Mouse (Mus musculus) forebrain, embryonic 14.5 days (tissue): ENCODE results near the gene Cspg4. TPM values are rescaled to one million over a fixed set of nuclear protein-coding genes. Genes with fewer than 3 reads are reported as not detected.

Experiments used
- ATAC-seq: fragments of 200-750 bp; cut with Nextera tagmentation; 2 replicates; pipeline ENCODE4 v1.8.0; 2017; ENCODE audit warnings: mild to moderate bottlenecking, moderate library complexity
- DNase-seq: peaks from one replicate; pipeline ENCODE4 v3.0.0-alpha.2; 2015; ENCODE audit warnings: low spot score
- H3K27ac ChIP-seq: fragments of 300-500 bp; sonication (generic); 2 replicates; pipeline ENCODE4 v1.5.1; 2014; ENCODE audit warnings: low read depth, mild to moderate bottlenecking, control low read depth, low read length, moderate library complexity
- H3K27me3 ChIP-seq: fragments of 300-500 bp; sonication (generic); replicated peaks from 2 replicates; pipeline ENCODE4 v1.6.1; 2014; ENCODE audit warnings: low read length, control low read depth, mixed read lengths; ENCODE audit not compliant: control insufficient read depth, insufficient read depth
- H3K36me3 ChIP-seq: fragments of 300-500 bp; sonication (generic); 2 replicates; pipeline ENCODE4 v1.6.1; 2014; ENCODE audit warnings: low read length, control low read depth; ENCODE audit not compliant: control insufficient read depth, insufficient read depth
- H3K4me1 ChIP-seq: fragments of 300-500 bp; sonication (generic); 2 replicates; pipeline ENCODE4 v1.6.1; 2014; ENCODE audit warnings: antibody characterized with exemption, low read length, control low read depth; ENCODE audit not compliant: control insufficient read depth, insufficient read depth
- H3K4me2 ChIP-seq: fragments of 300-500 bp; sonication (generic); 2 replicates; pipeline ENCODE4 v1.6.1; 2014; ENCODE audit warnings: mild to moderate bottlenecking, control low read depth, low read length
- H3K4me3 ChIP-seq: fragments of 300-500 bp; sonication (generic); 2 replicates; pipeline ENCODE4 v1.5.1; 2014; ENCODE audit warnings: low read depth, low read length, control low read depth
- H3K9ac ChIP-seq: fragments of 300-500 bp; sonication (generic); 2 replicates; pipeline ENCODE4 v1.6.1; 2014; ENCODE audit warnings: mild to moderate bottlenecking, low read length, control low read depth, moderate library complexity
- H3K9me3 ChIP-seq: fragments of 300-500 bp; sonication (generic); replicated peaks from 2 replicates; pipeline ENCODE4 v1.6.1; 2016; ENCODE audit warnings: low read length, control low read depth, mixed read lengths; ENCODE audit not compliant: control insufficient read depth
- whole genome bisulfite sequencing: fragments of 180-500 bp; shearing (Covaris S2); extraction: QIAGEN DNeasy Blood & Tissue Kit; methylation state at CpG from one replicate; pipeline ENCODE4 v1.1.7; 2014; 5-methylcytosine and 5-hydroxymethylcytosine counted together
- polyA plus RNA-seq: library from polyadenylated mRNA; unstranded; fragments of >200 nt; fragmentation: Nextera tagmentation; extraction: Ambion mirVana; gene quantifications from 2 replicates; pipeline ENCODE4 v1.2.1, GENCODE M21; 2014

Cspg4 gene
- polyA plus RNA-seq, 1 experiment from 2014 or later: 3.0 TPM

DNA sequence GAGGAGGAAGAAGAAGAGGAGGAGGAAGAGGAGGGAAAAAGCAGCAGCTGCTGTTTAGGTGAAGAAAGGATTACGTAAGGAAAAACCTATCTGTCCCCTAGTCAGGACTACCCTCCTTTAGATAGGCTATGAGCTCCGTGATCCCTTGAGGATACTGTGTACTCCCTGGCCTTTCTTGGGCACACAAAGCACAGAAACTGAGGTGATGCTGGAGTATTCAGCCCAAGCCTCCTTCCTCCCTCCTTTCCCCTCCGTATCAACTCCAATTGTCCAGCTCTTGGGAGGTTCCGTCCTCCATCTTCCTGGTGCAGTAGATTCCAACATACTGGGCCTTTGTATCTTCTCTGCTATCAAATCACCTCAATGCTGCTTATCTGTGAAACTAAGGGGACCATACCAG, 57.9 kb downstream of the Cspg4 start:
- Histone ChIP-seq H3K36me3 (no peaks in the 10 kb centered on the region; the same call in 1 of the 2 replicates), H3K9me3 (no peaks in the 10 kb centered on the region), H3K27ac (no peak overlapping the region), H3K4me2 (no peak overlapping the region), H3K4me3 (no peak overlapping the region), H3K27me3 (no peaks in the 10 kb centered on the region), H3K4me1 (peaks cover 17% of the 10 kb centered on the region), H3K9ac (no peak overlapping the region)
- no peak for ATAC-seq
- no peak for DNase-seq
- 89% methylated on average over 4 of the region's 4 CpGs for WGBS

- Histone ChIP-seq H3K4me1 (peaks cover 19% of the 10 kb centered on the region), H3K27me3 (no peaks in the 10 kb centered on the region), H3K9me3 (no peaks in the 10 kb centered on the region), H3K4me2 (peak overlapping the region; percentile 31), H3K4me3 (peak overlapping the region; percentile 5; the same call in 1 of the 2 replicates), H3K27ac (no peak overlapping the region), H3K9ac (peak overlapping the region; percentile 35; the same call in 1 of the 2 replicates), H3K36me3 (no peaks in the 10 kb centered on the region)
- 84% methylated on average over 8 of the region's 8 CpGs for WGBS
- ATAC-seq: no peak
- DNase-seq: no peak
These were observed 59.2 kb downstream of the Cspg4 start for GRCm38 (mm10) chr9:56923841-56924650.

- DNase-seq: peak; percentile 53
- WGBS: 44% methylated on average over 7 of the region's 7 CpGs
- peak overlapping the region; percentile 5; the same call in 1 of the 2 replicates for H3K4me3 ChIP-seq
- no peaks in the 10 kb centered on the region for H3K36me3 ChIP-seq
- ATAC-seq: no peak
- H3K9me3 ChIP-seq: no peaks in the 10 kb centered on the region
- H3K27me3 ChIP-seq: no peaks in the 10 kb centered on the region
- peak overlapping the region; percentile 31 for H3K4me2 ChIP-seq
- no peak overlapping the region for H3K27ac ChIP-seq
- peaks cover 19% of the 10 kb centered on the region for H3K4me1 ChIP-seq
- no peak overlapping the region; the same call in 1 of the 2 replicates for H3K9ac ChIP-seq
These were observed 59.8 kb downstream of the Cspg4 start for GRCm38 (mm10) chr9:56924651-56925027.

DNA sequence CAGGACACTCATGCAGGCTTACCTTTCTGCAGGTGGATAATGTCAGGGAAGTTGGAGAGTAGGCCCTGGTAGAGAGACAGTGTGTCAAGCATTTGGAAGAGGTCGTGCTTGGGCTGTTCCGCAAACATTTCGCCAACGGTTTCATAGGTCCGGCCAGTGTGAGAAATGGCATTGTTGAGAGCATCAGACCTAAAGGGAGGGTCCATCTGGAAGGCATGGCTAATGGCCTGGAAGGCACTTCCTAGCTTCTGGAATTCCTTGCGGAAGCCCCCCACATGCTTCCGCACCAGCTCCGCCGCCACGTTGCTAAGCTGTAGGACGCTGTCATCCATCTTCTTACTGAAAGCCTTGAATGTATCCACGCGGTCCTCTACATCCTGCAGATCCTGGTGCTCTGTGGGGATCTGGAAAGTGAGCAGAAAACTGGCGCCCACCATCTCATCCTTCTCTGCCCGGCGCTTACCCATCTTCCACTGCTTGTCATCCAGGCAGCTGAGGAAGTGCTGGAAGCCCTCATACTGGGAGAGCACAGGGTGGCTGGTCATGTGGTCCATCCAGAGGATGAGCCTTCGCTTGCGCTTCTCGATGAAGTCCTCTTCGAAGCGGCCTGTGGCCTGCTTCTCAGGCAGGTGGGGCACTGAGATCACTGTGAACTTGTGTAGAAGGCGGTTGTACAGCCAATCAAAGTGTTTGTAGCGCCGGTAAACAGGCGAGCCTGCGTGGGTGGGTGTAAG, 60.6 kb downstream of the Cspg4 start:
- H3K4me3 ChIP-seq: no peak overlapping the region
- peaks cover 19% of the 10 kb centered on the region for H3K4me1 ChIP-seq
- H3K27me3 ChIP-seq: no peaks in the 10 kb centered on the region
- peak overlapping the region; percentile 31 for H3K4me2 ChIP-seq
- no peak overlapping the region for H3K27ac ChIP-seq
- WGBS: 92% methylated on average over 26 of the region's 26 CpGs
- no peaks in the 10 kb centered on the region for H3K36me3 ChIP-seq
- H3K9ac ChIP-seq: no peak overlapping the region
- H3K9me3 ChIP-seq: no peaks in the 10 kb centered on the region
- ATAC-seq (no peak), DNase-seq (no peak)

- H3K4me3 ChIP-seq: no peak overlapping the region
- H3K9me3 ChIP-seq: no peaks in the 10 kb centered on the region
- H3K4me1 ChIP-seq: peaks cover 19% of the 10 kb centered on the region
- H3K9ac ChIP-seq: no peak overlapping the region
- no peaks in the 10 kb centered on the region for H3K27me3 ChIP-seq
- H3K4me2 ChIP-seq: peak overlapping the region; percentile 63
- ATAC-seq (no peak), DNase-seq (no peak)
- WGBS: 97% methylated on average over 10 of the region's 10 CpGs
- H3K36me3 ChIP-seq: no peaks in the 10 kb centered on the region
- H3K27ac ChIP-seq: no peak overlapping the region
These were observed 61.2 kb downstream of the Cspg4 start for GRCm38 (mm10) chr9:56926025-56926360.

DNA sequence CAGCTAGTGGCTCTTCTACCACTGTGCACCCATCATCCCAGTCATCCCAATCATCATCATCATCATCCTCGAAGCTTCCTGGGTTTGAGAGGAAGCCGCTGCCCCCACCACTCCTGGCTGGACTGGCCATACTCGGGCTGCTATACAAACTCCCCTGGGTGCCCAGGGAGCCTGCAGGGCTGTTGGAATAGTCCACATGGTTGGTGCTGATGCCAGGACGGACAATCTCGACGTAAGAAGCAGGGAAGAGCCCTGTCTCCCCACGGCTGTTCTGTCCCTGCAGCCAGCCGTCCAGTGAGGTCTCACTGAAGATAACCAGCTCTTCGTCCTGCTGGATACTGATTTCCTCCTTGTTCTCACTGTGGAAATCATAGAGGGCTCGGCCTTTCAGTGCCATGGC, 61.6 kb downstream of the Cspg4 start:
- Histone ChIP-seq H3K9ac (peak overlapping the region; percentile 54; the same call in 1 of the 2 replicates), H3K27ac (no peak overlapping the region), H3K9me3 (no peaks in the 10 kb centered on the region), H3K27me3 (no peaks in the 10 kb centered on the region), H3K36me3 (no peaks in the 10 kb centered on the region), H3K4me1 (peaks cover 19% of the 10 kb centered on the region), H3K4me3 (no peak overlapping the region), H3K4me2 (peak overlapping the region; percentile 63)
- DNase-seq (no peak), ATAC-seq (no peak)
- 89% methylated on average over 10 of the region's 10 CpGs for WGBS

- Histone ChIP-seq H3K9me3 (no peaks in the 10 kb centered on the region), H3K4me1 (peaks cover 19% of the 10 kb centered on the region), H3K4me3 (peak overlapping the region; percentile 60), H3K27ac (peak overlapping the region; percentile 30; the same call in 1 of the 2 replicates), H3K36me3 (no peaks in the 10 kb centered on the region), H3K27me3 (no peaks in the 10 kb centered on the region), H3K4me2 (peak overlapping the region; percentile 63), H3K9ac (peak overlapping the region; percentile 54)
- 1% methylated on average over 35 of the region's 35 CpGs for WGBS
- ATAC-seq: peak; percentile 30
- peak; percentile 24 for DNase-seq
These were observed 62.6 kb downstream of the Cspg4 start for GRCm38 (mm10) chr9:56927191-56928012.

- DNase-seq (peak; percentile 90), ATAC-seq (peak; percentile 89)
- H3K9me3 ChIP-seq: no peaks in the 10 kb centered on the region
- peaks cover 19% of the 10 kb centered on the region for H3K4me1 ChIP-seq
- H3K9ac ChIP-seq: peak within 1 kb of the TSS; percentile 54
- under 1% methylated on average over 50 of the region's 50 CpGs for WGBS
- no peaks in the 10 kb centered on the region for H3K27me3 ChIP-seq
- peak within 1 kb of the TSS; percentile 60 for H3K4me3 ChIP-seq
- no peaks in the 10 kb centered on the region for H3K36me3 ChIP-seq
- peak within 1 kb of the TSS; percentile 63 for H3K4me2 ChIP-seq
- peak within 1 kb of the TSS; percentile 72; the same call in 1 of the 2 replicates for H3K27ac ChIP-seq
These were observed 63.4 kb downstream of the Cspg4 start, which contains the start of gene Snx33 for GRCm38 (mm10) chr9:56928041-56928811. Gene Snx33, minus strand, starts transcription at chr9:56928371.
